Mouse (Mus musculus): ENCODE data around the gene Lpp.

DNA sequence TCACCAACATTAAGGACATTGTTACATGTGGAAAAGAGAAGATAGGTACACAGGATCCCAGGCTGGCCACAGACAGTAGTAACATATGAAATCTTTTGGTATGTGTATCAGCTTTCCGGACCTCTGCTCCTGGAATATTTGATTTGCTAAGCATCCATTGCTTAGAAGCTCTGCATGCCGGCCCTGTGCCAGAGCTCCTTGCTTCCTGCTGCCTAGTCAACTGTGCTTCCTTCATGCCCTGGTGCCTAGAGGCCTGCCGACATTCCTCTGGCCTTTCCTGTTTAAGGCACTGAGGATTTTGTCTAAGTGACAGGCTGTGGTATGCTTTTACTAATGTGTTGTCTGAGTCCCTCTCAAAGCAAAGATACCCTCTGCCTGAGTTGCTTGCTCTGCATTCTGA, 493.0 kb downstream of the Lpp start:
- no peak for TF ChIP-seq POLR2A (IDR thresholded peaks at IDR 0.05; ENCODE audit: borderline replicate concordance, low read depth, low read length)
- no peak for TF ChIP-seq CTCF (IDR thresholded peaks at IDR 0.05; ENCODE audit: low read depth, low read length)

All from bone marrow macrophage, adult 2 months (primary cell).